Mouse (Mus musculus) hindlimb bud, embryonic 11.5 days (tissue): ENCODE measurements around the gene Psma3.

ENCODE experiments used
- DNase-seq: peaks from one replicate; pipeline ENCODE4 v3.0.0-alpha.2; 2012; ENCODE audit warnings: low read depth, low spot score; ENCODE audit errors: extremely low spot score

The Psma3 gene

DNA sequence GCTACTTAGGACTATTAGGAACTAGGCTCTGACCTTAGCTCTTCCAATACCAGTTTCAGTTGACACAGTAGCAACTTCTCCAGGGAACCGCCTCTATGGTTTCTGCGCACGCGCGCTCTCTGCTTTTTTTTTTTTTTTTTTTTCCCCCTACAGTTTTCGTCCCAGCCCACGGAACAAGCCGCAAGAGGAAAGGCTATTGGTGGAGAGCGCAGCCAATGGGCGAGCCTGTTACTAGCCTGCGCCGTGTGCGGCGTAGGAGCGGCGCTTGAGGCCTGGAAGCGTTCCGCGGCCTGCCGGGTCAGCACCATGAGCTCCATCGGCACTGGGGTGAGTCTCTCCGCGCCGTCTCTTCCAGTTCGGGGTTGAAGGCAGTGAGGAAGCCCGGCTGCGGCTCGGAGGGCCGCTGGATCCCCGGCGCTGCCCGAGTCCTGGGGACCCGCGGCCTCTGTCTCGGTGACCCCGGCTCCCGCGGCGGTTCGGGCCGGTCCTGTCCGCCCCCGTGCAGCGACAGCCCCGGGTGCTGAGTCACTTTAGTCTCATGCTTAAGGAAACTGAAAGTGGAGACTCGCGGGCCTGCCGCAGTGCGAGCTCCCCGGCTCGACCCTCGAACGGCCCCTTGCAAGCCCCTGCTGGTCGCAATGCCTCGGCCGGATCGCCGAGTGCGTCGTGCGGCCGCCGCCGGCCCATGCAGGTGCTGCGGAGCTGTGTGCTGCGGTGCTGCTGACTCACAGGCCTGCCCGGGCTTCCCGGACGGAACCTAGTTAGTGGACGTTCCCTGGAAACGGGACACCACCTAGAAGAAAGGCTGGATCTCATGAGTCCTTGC, at the start of gene Psma3:
Psma3 (plus strand) TSS at position 181 of the 826 bp plus-strand sequence.
- peak; percentile 92 for DNase-seq

DNA sequence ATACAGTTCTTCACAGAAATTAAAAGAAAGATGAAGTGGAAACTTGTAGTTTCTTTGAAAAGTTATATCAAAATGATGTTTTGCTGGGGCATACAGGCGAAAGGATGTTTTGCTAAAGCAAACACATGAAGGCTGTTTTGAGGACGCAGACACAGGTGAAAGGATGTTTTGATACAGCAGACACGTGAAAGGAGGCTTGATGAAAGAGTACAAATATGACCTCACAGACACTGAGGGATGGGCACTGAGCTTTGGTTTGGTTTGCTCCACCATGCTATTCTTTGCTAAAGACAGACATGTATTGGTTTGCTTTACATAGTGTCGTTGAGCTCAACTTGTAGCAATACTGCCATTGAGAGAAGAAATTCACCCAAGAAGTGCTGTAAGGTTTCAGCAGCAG, 44.6 kb upstream of the Psma3 start:
- DNase-seq, result no peak

DNA sequence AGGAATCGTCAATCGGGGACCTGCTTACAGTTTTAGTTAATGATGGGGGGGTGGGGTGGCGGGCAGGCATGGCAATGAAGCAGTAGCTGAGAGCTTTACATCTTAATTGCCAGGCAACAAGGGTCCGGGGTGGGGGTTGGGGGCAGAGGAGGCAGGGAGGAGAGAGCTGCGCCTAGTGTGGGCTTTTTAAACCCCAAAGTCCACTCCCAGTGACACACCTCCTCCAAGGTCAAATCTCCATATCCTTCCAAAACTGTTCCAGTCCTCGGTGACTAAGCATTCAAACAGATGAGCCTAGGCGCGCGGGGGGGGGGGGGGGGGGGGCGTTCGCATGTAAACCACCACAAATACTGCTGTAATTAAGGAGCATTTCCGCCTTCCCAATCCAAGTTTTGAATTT, 37.3 kb upstream of the Psma3 start:
- DNase-seq, result no peak

DNA sequence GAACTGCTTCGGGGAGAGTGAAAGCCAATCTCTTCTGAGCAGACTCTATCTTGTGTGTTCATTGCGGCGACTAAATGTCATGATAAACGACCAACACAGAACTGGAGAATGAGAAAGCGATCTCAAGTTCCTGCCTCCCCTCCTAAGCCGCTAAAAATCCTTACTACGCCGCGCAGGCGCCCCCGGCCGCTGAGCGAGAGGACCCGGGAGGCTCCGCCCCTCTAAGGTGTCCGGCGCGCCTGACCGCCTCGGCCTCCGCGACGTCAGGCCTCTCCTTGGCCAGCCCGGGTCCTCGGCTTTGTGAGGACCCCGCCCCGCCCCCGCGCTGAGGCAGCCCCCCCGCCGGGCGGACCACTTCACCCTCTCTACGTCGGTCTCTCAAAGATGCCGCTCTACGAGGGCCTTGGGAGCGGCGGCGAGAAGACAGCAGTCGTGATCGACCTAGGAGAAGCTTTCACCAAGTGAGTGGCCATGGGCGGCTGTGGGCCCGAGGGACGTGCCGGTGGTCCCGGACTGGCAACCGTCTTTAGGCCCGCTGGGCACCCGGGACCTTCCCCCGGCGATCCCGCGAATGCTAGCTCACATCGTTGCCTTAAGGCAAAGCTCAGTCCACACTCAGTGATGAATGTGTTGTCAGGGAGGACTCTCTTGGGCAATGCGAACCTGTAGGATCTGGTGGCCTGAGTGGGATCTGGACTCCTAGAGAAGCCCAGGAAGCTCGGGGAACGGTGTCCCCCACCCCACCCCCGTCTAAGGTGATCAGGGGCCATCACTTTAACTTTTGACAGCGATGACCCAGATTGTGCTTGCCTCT, 36.6 kb upstream of the Psma3 start, which contains the start of gene Actr10:
Actr10 (plus strand) TSS at position 287 of the 814 bp plus-strand sequence.
- DNase-seq, result peak; percentile 66

DNA sequence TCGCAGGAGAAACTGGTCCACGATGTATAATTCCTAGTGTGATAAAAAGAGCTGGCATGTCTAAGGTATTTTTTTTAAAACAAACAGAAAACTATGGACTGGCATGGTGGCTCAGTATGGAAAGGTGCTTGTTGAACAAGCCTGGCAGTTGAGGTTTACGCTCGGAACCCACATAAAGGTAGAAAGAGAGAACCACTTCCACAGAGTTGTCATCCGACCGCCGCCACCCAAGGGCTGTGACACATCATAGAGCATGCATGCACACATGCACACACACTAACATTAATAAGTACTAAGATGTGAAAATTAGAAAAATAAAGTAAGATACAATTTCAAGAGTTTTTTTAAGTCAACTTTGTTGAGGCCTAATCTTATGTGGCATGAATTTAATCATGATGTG, 33.6 kb upstream of the Psma3 start:
- DNase-seq, result no peak

DNA sequence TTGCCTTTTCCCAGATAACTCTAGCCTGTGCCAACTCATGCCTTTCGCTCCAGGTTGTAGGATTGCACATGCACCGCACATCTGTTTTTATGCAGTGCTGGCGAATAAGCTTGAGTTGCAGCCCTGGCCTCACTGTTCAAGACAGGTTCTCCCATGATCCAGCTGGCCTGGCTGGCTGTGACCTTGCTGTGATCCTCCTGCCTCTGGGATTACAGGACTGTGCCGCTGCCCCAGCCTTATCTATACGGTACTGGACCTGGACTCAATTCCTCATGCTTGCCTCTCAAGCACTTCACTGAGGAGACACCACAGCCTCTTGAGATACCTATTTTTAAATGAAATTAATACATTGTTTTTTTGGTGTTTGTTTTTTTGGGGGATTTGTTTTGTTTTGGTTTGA, 30.2 kb upstream of the Psma3 start:
- DNase-seq, result no peak

DNA sequence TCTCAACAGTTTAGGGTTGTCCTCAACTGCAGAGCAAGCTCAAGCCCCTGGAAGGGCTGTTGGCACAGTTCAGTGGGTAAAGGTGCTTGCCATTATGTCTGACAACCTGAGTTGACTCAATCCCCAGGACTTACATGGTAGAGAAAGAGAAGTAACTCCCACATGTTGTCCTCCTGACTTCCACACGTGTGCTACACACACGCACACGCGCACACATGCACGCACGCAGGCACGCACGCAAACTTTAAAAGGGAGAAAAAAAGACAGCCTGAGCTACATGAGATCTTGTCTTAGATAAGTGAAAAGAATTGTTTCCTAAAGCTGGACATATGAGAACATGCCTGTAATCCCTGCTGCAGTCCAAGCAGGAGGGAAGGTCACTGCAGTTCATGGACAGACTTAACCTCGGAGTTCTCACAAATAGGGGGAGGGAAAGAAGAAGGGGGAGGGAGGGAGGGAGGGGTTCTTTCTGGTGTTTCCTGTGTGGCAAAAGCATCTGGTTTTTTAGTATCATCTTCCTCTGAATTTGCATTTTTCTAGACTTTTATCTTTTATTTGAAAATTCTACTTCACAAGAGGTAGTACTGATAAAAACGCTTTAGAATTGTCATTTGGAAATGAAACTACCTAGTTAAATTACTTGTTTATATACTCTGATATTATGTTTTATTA, 27.7 kb upstream of the Psma3 start:
- no peak for DNase-seq

DNA sequence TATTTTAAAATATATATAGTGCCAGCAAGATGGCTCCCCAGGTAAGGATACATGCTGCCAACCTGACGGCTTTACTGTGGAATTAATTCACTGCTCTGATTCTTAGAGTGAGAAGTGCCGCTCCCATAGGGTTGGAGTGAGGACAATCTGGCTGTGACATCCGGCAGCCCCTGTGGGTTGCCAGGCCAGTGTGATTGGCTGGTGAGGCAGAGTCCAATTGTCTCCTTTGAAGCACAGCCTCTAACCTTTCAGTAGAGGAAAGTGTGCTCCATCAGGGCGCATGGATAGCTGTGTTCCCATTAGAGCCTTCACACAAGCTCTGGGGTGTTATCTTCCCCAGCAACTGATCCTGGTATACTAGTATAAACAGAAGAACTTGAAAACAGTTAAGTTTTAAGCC, 15.8 kb upstream of the Psma3 start:
- no peak for DNase-seq

DNA sequence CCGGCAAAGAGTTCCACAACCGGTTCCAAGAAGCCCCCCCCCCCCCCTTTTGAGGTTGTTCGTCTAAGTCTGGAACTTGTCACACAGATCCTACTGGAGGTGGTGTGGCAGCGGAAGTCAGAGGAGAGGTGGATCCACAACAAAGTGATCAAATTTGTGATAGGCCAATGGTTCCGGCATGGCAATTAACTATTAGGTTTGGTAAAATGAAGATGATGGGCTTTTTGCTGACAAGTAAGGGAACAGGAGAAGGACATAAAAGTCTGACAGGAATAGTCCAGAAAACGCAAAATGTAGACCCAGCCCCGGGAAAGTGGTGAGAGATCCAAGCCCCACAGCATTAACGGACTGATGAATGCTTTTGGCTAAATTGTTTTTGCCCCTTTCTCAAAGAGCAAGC, 6.8 kb upstream of the Psma3 start:
- no peak for DNase-seq

DNA sequence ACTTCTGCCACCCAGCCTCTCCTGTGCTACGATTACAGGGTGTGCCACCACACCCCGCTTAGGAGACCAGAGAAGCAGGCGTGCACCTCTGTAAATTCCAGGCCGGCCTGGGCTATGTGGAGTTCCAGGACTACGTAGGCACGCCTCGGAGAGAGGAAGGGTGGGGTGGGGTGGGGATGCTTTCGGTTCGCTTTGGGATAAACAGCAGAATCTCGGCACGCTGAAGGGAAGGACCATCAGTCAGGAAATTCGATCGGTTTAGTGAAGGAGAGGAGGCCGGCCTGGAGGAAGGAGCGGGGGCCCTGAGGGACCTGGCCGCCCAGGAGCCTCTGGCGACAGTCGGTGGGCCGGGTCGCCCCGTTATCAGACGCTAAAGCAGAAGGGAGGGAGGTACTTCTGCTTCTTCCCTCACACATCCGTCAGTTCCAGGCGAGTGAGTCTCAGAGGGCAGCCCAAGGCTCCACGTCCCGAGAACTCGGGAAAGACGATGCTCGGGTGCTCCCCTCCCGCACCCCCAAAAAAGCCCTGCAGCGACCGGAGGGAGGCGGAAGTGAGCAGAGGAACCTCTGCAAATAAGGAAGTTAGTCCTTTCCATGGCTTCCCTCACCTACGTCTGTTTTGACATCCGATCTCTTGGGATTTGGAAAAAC, 6.2 kb upstream of the Psma3 start:
- no peak for DNase-seq

DNA sequence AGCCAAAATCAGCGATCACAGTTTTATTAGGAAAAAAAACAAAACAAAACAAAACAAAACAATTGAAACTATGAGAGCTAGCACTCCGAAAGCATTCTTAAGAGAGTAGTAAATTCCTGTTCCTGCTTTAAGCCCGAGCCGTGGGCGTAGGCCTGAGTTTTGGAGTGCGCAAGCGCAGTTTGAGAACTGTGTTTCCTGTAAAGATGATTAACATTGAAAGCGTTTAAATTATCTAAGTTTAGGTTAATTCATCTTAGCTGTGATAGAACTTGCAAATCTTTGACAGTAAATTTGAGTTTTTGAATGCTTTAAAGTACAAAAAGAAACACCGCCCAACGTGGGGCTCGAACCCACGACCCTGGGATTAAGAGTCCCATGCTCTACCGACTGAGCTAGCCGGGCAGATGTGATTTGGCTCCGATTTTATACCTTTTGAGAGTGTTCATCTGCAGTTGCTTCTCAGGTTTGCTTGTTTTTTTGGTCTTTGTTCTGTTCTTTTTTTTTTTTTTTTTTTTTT, 5.6 kb upstream of the Psma3 start:
- DNase-seq, result peak; percentile 91

DNA sequence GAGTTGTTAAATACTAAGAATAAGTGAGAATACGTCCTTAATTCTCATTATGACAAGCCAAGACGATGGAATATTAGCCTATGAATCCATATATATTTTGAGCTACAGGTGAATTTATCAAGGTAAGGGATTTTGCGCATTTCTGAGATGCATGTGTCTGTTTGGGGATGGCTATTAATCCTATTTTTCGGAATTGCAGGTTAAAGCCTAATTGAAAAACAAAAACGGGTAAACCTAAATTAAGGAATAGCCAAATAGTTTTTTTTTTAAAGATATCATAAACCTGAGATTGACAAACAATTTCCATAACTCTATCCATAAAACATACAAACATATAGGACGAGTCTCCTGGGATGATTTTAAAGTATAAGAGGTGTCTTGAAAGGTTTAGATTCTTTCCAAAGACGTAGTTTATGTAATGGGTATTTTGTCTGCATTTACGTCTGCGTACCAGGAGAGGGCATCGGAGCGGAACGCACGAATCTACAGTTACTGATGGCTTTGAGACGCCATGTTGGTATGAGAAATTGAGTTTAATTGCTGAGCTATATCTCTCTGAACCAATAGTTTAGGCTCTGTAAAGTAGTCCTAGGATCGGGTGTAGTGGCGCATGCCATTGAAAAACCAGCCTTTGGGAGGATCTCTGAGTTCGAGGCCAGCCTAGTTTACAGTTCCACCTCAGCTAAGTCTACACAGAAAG, 4.8 kb upstream of the Psma3 start:
- DNase-seq, result peak; percentile 61

DNA sequence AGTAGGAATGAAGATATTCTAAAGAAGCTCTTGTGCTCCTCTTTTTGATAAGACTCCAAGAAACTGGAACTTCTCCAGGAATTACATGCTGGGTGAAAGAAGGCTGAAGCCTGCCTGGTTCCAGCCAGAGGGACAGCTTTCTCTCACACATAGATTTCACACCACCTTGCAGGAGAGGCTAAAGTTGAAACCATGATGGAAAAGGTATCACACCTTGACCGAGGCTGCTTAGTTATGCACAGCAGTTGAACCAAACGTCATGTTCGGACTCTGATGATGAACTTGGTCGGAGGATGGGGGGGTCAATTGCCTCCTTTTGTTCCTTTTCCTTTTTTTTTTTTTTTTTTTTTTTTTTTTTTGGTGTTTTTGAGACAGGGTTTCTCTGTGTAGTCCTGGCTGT, 590 bp upstream of the Psma3 start:
- DNase-seq, result no peak

DNA sequence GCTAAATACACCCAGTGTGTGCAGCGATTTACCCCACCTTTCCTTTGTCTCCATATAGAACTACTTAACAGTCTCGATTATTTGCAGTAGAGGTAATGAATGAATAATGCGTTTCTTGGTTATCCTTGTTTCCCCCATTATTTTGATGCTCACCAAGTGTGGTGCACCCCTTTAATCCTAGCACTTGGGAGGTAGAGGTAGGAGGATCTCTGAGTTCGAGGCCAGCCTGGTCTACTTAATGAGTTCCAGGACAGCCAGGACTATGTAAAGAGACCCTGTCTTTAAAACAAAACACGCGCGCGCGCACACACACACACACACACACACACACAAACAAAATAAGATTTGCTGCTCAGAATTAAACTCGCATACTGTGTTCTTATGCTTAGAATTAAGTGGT, 985 bp downstream of the Psma3 start:
- no peak for DNase-seq

DNA sequence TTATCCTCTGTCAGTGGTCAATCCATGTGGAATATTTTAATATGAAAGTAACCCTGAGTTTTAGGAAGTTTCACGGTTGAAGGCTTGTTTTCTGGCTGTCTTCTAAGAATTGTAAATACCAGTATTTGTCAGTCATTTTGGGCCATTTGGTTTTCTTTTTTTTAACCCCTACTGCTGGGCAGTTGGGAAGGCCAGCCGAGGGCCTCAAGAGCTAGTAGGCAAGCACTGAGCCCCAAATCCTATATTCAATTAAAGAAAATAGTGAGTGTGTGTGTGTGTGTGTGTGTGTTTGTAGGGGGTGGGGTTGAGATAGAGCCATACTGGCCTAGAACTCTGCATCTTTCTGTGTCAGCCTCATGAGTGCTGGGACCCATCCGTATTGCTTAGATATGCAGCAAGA, 1.5 kb downstream of the Psma3 start:
- no peak for DNase-seq

DNA sequence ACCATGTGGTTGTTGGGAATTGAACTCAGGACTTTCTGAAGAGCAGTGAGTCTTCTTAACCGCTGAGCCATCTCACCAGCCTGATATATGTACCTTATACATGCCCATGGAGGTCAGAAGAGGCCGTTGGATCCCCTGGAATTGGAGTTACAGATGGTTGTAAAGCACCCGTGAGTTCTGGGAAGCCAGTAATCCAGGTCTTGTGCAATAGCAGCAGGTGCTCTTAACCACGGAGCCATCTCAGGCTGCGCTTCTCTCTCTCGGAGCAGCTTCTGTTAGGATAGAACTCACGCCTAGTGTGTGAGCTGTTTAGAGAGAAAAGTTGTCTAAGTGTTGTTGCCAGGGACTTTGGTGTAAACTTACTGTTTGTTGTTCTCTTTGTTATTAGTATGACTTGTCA, 3.9 kb downstream of the Psma3 start:
- DNase-seq, result no peak

DNA sequence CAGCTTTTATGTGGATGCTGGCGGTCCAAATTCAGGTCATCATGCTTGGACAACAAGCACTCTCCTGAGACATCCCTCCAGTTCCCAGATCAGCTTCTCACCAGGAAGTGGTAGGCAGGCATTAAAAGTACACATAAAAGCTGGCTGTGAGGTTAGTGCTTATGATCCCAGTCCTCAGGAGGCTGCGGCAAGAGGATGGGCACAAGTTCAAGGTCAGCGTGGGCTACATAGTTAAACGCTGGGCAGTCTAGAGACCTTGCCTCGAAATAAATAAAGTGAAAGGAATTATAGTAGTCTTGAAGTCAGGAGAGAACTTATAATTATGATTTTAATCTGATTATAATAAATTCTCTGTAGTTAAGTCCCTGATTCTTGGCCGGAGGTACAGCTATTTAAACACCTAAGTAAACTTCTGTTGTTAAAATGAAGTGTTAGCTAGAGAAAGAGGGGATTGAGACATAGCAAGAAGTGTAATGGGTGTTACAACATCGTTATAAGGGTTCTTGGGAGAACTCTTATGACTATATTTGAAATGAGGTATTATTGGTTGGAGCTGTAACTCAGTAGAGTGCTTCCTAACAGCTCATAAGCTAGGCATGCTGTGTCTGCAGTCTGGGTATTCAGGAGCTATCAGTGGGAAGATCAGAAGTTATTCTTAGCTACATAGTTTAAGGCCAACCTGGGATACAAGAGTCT, 10.6 kb downstream of the Psma3 start:
- no peak for DNase-seq

DNA sequence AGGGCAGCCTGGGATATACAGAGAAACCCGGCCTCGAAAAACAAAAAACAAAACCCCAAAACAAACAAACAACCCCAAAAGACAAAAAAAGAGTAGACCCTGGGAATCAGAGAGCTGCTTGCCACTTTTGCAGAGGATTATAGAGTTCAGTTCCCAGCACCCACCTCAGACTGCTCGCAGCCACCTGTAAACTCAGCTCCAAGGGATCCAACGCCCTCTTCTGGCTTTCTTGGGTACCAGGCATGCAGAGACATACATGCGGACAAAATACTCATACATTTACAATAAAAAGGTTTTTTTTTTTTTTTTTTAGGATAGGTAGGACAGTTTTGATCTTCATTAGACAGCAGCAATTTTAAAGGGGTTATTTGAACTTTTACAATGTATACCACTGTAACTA, 22.8 kb downstream of the Psma3 start:
- no peak for DNase-seq

DNA sequence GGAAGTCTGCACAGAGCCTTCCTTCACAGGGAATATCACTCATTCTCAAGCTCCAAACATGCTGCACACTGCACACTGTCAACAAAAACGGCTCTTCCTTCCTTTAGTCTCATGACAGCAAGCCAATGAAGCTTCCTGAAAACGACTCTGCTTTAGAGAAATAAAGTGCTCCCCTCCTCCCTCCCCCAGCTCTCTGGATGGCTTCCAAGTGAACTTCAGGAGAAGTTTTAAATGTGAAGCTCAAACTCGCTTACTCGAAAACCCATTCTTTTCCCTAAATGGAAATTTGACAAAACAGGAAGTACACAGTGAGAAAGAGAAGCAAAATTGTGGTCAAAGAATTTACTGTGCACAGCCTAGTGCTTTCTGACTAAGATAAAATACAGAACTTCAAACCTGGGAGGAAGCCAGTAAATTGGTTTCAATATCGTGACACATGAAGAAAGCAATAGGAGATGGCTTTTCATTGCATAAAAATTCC, 25.0 kb downstream of the Psma3 start:
- DNase-seq, result no peak

DNA sequence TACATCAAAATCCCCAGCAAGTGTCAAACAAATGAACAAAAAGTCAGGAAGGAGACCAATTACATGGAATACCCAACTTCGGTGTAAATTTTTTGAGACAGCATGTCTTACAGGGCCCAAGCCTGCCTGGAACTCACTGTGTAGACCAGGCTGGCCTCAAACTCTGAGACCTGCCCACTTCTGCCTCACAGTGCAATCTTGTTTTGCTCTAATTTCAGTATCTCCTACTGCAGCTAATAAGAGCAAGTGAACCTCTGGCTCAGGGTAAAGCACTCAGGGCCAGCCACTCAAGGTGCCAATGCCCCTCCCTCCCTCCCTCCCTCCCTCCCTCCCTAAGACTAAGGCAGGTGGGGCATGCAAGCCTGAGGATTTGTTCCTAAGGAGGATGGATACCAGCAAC, 25.9 kb downstream of the Psma3 start:
- DNase-seq, result no peak
